Mouse (Mus musculus): ENCODE results near the gene Fam3c.

The Fam3c gene

DNA sequence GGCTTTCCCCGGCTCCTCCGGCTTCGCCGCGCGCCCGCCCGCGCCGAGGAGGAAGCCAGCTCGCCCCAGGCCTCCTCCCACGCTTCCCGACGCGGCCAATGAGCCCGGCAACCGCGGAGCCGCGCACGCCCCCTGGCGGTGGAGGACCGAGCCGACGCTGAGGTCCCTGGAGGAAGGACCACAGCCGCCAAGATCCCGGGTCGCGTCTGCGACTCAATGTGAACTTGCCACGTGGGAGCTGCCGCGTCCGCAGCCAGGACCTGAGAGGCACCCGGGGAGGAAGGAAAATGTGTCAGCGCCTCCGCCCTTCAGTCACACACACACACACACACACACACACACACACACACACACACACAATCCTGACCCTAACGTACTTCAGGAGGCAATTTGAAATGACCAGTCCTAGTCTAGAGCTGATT lies at the start of gene Fam3c:
Gene Fam3c (minus strand): TSS at position 158 of the 422 bp plus-strand sequence.
- DNase-seq (ENCODE audit: low spot score in 2 of 2), result peak; percentile 93 to 96

DNA sequence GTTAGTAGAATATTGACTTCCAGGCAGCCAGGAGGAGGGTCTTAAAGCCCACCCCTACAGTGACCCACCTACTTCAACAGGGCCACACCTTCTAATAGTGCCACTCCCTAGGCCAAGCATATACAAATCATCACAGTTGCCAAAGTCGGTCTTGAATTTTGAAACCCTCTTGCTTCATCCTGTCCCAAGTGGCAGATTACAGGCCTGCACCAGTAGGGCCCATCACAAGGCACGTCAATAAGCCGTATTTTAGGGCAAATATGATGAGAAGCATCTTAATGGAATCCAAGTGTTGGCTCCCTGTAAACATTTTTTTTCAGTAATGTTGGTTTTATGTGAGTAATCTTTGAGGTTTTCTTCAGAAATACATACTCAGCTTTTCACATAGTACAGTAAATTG lies 49.0 kb upstream of the Fam3c start:
- DNase-seq (ENCODE audit: low spot score in 2 of 2), result no peak

DNA sequence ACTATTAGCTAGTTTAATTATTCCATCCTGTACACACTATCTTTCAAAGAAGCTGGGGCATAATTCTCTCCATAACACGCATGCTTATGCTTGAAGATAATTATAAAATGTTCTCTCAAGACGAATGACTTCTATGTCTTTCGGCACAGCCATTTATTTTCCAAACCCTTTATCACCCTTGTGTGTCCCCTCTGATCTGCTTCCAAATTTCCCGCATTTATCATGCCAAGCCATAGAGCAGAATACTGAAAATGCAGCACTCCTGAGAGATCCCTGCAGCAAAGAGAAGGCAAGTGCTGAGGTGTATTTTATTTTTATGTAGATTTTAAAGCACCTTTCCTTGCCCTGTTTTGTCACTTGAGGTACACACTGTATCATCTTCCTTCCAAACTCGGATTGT lies 47.7 kb upstream of the Fam3c start:
- DNase-seq (ENCODE audit: low spot score in 2 of 2), result no peak

DNA sequence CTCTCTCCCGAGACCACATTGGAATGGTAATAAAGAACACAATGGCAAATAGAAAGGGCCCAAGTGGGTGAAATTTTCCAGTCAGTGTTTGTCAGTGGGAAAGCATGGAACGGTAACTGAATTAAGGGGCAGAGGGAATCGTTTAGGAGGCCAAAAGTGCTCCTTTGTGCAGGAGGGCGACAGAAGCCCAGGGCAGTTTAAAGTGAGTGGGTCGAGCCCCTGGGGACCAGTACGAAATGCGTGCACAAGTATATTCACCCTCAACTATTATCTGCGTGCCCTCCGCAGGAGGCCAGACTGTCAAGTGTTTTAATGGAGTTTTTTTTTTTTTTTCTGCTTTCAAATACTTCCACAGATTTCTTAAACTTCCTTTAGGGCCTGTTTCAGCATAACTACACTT lies 47.3 kb upstream of the Fam3c start:
- no peak for DNase-seq (ENCODE audit: low spot score in 2 of 2)

DNA sequence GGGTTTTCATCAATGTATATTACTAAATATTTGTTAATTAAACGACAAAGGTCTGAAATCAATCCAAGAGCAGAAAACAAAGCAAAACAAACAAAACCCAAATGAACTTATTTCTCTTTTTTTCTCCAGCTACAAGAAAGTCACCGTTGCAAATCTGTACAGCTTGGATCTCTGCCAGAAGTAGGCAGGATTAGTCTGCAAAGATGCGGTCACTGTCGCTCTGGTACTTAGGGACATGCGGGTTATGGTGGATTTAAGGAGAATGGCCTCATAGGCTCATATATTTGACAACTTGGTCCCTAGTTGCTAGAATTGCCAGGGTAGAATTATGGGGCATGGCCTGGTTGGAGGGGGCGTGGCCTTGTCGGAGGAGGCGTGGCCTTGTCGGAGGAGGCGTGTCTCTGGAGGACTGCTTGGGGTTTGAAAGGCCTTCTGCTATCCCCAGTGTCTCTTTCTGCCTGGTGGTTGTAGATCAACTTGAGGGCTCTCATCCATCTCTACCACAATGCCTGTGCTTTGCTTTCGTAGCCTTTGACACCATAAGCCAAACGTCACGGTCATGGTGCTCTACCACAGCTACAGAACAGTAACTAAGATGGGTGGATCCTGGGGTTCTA lies 46.6 kb upstream of the Fam3c start:
- no peak for DNase-seq (ENCODE audit: low spot score in 2 of 2)

DNA sequence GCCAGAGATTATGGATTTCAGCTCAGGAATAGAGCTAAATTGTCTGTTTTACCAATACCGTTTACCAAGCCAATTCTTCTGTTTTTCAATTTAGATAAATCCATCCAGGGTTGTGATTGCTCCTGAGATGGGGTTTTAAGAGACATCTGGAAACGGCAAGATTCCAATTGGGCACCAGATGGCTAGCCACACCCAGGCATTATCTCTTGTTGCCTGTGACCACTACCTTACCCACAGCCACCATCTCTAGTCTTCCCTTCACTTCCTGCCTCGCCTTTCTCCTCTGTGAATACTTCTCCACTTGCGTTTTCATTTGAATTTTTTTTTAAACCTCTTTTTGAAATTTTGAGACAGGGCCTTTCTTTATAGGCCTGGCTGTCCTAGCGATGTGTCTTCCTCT lies 46.0 kb upstream of the Fam3c start:
- DNase-seq (ENCODE audit: low spot score in 2 of 2), result no peak

DNA sequence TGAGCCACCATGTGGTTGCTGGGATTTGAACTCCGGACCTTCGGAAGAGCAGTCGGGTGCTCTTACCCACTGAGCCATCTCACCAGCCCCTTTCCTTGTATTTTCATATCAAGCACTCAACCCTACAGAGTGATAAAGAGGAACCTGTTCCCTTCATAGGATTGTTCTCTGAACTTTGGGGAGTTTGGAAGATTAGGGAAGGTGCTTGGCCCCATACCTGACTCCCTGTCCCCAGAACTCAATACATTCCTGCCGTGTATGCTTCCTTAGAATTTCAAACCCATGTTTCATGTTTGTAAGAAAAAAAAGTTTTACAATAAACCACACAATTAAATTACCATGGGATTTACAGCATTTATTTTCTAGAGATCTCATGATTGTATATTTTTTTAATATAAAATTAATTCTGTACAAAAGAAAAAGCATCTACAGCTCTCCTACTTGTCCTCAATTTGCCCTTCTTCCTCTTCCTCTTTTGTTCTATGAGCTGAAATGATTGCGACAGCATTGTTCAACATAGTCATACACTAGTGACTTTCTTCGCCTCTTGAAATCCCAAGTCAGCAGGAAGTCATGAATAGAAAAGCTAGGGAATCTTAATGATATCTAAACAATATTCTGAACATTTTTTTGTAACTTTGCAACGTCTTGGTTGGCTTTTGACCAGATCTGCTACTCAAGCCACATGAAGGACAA lies 42.2 kb upstream of the Fam3c start:
- no peak for DNase-seq (ENCODE audit: low spot score in 2 of 2)

DNA sequence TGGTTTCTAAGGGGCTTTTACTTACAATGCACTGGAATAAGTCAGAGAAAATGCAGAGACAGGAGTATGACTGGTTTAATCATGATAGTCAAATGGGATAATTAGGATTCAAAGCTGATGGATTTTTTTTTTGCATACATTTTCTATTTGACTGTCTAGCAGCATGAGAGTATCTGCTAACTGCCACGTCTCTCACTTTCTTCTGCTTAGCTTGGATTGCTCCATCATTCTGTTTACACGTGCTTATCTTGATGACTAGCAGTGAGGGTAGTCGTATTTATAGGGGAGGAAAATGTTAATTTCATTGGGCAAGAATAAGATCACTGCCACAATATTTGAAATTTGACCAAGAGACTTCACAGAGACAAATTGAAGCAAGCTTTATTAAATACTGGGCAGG lies 39.2 kb upstream of the Fam3c start:
- DNase-seq (ENCODE audit: low spot score in 2 of 2), result no peak

DNA sequence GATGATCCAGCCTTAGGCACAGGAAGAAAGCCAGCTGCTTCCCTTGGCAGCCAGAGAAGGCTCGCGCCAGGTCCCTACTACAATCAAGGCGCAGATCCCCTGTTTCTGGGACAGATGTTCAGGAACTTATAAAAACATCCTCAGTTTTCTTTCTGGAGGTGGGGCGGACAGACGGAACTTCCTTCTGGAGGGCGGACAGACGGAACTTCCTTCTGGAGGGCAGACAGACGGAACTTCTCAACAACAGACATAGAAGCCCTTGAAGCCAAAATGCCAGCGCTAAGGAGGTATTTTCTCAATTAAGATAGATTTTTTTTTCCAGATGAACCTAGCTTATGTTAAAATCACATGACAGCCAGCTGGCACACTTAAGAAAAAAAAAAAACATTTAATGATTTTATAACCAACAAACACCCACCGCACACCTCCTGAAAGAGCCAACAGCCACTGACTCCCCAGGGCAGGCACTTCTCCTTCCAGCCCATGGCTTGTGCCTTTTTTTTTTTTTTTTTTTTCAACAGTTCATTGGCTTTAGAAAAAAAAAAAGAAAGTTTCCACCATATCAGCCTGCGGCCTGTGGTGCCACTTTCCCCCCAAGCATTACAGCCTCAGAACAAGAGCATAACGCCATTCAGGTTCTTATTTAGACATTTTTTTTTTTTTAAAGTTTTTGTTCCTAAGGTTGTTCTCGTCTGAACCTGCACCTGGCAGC lies 34.8 kb upstream of the Fam3c start:
- DNase-seq (ENCODE audit: low spot score in 2 of 2), result no peak

DNA sequence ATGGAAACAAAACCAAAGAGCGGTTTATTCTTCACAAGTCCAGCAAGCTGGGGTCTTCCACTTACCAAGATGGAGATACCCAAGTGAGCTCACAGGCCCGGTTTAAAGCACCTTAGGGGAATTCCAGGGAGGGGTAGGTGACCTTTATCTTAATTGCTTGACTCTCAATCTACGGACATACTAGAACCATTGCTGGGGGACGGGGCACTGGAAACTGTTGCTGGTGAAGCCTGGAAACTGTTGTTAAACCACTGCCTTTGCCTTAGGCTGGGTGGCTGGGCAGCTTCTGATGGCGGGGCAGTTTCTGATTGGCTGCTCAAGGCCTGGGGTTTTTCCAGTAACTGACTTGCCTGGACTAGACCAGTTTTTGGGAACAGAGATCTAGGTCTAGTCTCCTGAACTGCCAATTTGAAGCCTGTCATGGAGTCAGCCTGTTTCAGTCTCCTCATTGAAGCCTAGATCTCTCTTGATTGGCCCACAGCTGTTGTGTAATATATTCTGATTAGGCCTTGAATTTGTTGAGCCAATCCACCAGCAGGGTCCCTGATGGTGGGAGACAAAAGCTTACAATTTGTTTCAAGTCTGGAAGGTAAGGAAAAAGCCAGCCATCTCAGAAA lies 29.3 kb upstream of the Fam3c start:
- DNase-seq (ENCODE audit: low spot score in 2 of 2), result no peak

DNA sequence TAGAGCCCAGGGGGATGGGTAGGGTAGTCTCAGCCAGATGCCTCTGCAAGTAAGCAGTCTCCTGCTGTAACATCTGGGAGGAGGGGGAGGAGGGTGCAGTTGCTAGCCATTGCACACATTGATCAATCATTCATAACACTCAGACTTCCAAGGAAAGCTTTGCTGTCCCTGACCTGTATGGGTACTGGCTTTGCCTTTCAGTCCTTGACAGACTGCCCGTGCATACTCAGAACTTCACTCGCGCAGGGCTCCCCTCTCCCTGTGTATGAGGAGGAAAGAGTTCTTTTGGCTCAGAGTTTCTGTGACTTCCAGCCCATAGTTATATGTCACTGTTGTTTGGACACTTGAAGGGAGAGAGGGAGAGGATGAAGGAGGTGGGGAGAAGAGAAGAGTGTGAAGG lies 24.2 kb upstream of the Fam3c start:
- DNase-seq (ENCODE audit: low spot score in 2 of 2), result no peak

DNA sequence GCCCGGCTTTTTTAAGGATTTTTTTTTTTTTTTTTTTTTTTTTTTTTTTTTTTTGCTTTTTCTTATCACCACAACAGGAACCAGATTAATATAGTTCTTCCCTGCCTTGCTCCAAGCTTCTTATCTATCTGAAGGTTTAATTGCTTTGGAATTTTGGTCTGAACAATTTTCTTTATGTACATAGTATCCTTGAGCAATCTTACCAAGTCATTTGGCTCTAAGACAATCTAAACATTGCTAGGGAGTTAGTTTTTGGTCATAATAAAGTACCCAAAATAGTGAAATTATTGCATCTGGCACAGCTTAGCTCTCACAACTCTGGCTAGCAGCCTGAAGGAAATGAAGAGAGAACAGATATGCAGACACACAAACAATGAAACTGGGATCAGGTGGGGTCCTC lies 23.8 kb upstream of the Fam3c start:
- no peak for DNase-seq (ENCODE audit: low spot score in 2 of 2)

DNA sequence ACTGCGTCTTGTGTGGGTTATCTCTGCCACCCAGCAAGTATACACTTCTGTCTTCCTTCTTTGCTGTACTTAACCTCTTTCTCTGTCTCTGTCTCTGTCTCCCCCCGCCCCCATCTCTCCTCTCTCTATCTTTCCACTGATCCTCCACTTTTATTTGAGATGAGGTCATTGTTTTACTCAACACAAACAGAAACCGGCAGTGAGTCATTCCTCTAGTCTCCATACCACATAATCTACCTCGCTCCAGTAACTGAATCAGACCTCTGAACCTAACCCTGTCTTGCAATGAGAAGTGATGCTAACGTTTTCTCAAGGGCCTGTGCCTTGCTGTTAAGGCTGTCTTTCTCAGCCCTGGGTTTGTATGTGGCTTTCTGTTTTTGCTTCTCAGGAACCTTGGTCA lies 22.4 kb upstream of the Fam3c start:
- no peak for DNase-seq (ENCODE audit: low spot score in 2 of 2)

DNA sequence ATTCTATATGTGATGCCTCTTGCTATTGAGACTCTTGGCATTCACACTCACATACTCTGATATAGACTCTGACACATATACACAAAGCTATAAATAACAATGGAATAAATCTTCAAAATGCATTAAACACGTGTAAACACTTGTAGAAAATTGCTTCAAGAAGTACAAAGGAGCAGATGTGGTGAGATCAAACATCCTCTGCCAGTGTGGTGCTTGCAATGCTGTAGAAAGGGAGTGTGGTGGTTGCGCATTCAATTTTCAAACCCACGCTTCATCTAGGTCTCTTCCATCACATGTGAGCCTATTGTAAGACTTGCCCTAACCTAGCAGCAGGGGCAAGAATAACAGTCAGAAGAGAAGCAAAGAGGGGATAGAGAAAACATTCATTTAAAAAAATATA lies 18.7 kb upstream of the Fam3c start:
- no peak for DNase-seq (ENCODE audit: low spot score in 2 of 2)

DNA sequence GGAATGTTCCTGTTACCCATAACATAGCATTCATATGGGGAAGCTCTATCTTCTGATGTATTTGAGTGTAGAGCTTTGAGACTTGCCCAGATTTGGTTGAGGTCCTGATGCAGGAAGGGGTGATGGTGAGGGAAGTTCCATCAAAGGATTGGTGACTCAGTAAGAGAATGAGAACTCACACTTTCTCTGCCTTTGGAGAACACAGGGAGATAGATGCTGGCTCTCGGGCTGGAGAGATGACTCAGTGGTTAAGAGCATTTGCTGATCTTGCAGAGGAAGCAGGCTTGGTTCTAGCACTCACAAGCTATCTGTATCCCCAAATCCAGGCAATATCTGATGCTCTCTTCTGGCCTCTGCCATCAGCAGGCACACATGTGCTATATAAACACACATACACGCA lies 17.4 kb upstream of the Fam3c start:
- no peak for DNase-seq (ENCODE audit: low spot score in 2 of 2)

DNA sequence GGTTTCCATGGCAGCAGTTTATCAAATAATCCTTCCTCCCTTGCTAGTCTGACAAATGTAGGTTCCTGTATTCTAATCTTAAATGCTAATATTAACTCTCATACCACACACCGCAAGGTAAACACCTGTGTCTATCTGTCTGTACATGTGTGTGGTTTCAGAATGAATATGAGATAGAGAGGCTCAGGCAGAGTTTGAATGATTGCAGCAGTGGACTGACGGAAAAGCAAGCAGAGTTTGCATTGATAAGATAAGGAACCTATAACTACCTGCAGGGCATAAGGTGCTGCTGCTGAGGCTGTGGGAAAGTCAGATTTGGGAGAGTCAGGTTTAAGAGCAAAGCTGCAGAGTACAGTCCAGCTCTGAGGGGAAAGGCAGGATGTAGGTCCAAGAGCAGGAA lies 10.9 kb upstream of the Fam3c start:
- no peak for DNase-seq (ENCODE audit: low spot score in 2 of 2)

DNA sequence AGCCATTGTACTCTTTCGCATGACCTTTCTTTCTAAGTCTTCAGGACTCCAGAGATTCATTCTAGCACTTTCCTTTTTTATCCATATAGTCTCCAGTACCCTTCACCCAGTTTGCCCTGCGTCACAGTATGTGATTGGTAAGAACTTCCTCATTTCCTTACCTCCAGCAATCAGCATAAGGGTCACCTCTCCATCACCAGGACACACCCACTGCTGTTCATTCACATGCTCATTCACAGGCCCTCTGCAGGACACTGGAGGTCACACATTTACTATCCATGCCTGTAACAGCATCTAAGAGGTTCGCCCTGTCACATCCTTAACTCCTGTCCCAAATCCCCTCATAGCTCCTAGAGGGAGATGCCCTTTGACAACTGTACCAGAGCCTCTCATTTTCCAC lies 7.5 kb upstream of the Fam3c start:
- no peak for DNase-seq (ENCODE audit: low spot score in 2 of 2)

DNA sequence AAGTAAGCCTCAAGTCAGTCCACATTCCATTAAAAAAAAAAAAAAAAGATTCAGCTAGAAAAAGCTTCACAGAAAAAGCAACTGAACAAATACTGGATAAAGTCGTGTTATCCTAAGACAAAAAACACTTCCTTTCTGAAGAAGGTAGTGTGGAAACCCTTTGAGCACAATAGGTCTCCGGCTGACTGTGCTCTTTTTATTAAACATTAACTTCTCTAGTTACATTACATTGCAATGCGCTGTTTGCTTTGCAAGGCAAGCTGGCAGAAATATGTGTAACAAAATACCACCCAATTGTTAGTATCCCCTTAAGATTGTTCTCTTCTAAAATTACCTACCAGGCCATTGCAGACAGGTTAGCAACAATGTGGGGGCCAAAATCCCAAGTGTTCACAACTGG lies 5.9 kb upstream of the Fam3c start:
- no peak for DNase-seq (ENCODE audit: low spot score in 2 of 2)

DNA sequence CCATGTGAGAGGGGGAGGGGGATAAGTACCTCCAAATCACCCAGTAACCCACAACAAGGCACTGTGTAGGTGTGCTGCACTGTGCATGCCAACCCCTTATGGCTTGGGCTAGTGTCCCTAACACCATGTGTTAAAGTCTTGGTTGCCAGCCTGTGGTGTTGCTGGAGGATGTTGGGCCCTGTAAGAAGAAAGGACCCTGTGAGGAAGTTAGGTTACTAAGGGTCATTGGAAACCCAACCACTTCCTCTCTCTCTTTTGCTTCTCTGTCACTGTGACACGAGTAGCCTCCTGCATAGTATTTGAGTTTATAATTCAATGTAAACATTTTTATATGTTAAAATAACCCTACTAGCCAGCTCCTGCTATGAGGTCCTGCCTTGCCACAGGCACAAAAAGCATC lies 3.0 kb upstream of the Fam3c start:
- DNase-seq (ENCODE audit: low spot score in 2 of 2), result no peak

DNA sequence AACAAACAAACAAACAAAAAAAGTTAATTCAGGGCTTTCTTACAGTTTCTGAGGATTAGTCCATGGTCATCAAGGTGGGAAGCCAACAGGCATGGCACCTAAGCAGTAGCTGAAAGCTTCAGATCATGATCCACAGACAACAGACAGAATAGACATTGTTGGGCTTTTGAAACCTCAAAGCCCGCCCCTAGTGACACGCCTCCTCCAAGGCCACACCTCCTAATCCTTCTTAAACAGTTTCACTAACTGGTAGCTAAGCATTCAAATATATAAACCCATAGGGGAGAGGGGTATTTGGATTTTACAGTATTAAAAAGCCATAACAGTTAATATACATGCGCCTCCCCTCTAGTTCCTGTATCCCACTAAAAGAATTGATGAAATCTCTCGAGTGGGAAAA lies 1.3 kb upstream of the Fam3c start:
- no peak for DNase-seq (ENCODE audit: low spot score in 2 of 2)

DNA sequence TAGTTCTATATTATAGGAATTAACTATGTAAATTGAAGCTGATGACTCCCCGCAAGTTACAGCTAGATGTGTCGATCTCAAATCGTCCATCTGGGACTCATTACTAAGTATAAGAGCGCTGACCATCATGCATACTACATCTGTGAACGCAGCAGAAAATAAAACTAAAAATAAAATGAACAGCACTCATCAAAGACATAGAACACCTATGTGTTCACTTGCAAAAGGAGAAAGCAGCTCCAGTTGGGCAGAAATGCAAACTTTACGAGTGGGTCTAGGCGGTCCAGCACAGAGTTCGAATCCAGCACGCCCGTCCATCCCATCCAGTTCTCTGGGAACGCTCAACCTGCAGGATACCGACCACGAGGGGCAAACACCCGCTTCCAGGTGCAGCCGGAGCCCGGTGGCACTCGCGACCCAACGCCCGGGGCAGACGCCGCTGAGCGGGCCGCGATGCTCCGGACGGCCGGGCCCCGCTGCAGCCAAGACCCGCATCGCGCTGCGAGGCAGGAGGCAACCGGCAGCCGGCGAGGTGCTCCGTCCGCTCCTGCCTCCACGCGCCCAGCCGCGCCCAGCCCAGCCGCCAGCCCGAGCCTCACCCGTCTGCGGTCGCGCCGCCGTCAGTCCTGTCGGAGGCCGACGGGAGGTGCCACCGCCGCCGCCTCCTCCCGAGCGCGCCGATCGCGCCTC lies 502 bp downstream of the Fam3c start:
- DNase-seq (ENCODE audit: low spot score in 2 of 2), result no peak

DNA sequence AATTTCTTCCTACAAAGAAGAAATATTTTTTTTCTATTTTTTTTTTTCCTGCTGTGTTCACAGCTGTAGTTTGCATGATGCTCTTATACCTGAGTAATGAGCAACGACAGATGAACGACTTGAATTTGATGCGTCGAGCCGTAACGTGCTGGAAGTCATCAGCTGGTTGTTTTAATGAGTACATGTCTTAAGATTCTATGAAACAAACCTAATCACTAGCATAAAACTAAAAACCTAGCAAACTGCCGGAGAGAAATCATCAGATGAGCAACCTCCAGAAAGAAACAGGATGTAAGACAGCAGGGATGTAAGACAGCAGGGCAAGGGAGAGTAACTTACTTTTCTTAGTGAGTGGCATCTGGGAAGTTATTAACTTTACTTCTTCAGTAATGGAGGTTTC lies 1.4 kb downstream of the Fam3c start:
- no peak for DNase-seq (ENCODE audit: low spot score in 2 of 2)

Measured in urinary bladder, postnatal 4 days (tissue).